Mouse (Mus musculus) spleen, adult 2 months (tissue): ENCODE results near the gene Ubald2.

Experiments used
- CTCF ChIP-seq: fragments of 200-500 bp; IDR thresholded peaks from 2 replicates; pipeline ENCODE4 v1.5.1; 2011; ENCODE audit warnings: mild to moderate bottlenecking, inconsistent platforms; ENCODE audit not compliant: insufficient read depth, insufficient read length, insufficient replicate concordance; ENCODE audit errors: extremely low read depth
- POLR2A ChIP-seq: fragments of 200-500 bp; IDR thresholded peaks from 2 replicates; pipeline ENCODE4 v1.6.1; 2011; ENCODE audit warnings: low read depth, low read length, inconsistent platforms

GRCm38 (mm10) chr11:116439269-116440240 is 5.7 kb downstream of the Ubald2 start:
- TF ChIP-seq POLR2A (no peak), CTCF (no peak)
